Mouse (Mus musculus) liver, postnatal 0 days (tissue): Measurements from ENCODE around the gene Tesmin.

Experiments
- CTCF ChIP-seq: sonication (generic); IDR thresholded peaks from 2 replicates; pipeline ENCODE4 v1.5.1; 2016; ENCODE audit warnings: antibody characterized with exemption, low read depth
- EP300 ChIP-seq: IDR thresholded peaks from 2 replicates; pipeline ENCODE4 v1.6.1; 2016; ENCODE audit warnings: antibody characterized with exemption, low read depth, mild to moderate bottlenecking

GRCm38 (mm10) chr19:3405531-3406281 is 17.0 kb downstream of the Tesmin start:
- TF ChIP-seq CTCF, result no peak
- no peak for TF ChIP-seq EP300
